Mouse (Mus musculus): ENCODE measurements around the gene Pgf. TPM values are rescaled to one million over a fixed set of nuclear protein-coding genes. Genes with fewer than 3 reads are reported as not detected.

Gene Pgf
- 3.4 and 6.9 TPM in 2 replicates for polyA plus RNA-seq (2012; rRNA removed)

GRCm38 (mm10) chr12:85177740-85178239 lies at the start of gene Pgf:
TSS of gene Pgf (minus strand) at chr12:85177790.

DNA sequence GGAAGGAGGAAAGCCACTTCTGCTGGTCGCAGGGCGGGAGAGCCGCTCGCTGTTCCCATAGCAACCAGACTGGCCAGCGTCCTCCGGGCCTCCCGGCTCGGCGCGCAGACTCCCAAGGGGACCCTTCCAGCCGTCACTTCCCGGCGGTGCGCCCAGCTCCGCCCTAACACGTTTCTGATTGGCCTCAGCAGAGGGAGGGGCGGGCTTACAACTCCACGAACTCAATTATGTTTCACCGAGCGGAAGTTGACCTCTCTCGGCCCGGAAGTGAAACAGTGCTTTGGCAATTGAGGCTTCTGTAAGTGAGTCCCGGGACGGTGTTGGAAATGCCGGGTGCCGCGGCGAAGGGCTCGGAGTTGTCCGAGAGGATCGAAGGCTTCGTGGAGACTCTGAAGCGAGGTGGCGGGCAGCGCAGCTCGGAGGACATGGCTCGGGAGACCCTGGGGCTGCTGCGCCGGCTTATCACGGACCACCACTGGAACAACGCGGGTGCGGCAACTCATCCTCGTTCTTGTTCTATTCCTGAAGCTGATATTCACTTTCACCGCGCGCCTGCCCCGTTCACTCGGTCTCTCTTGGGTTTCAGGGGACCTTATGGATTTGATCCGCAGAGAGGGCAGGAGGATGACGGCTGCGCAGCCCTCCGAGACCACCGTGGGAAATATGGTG lies 41.8 kb upstream of the Pgf start, which contains the start of gene Eif2b2:
Gene Eif2b2, plus strand, starts transcription at position 246 of the 669 bp plus-strand sequence.

GRCm38 (mm10) chr12:85151002-85151774 lies 26.4 kb downstream of the Pgf start, which contains the start of gene Rps6kl1:
TSS of gene Rps6kl1 (minus strand) at chr12:85151264.

Other genes starting within 250 kb of the Pgf start
- gene Fcf1, start 206.9 kb downstream of the Pgf start, polyA plus RNA-seq (2012; rRNA removed) = 184 and 232 TPM in 2 replicates
- gene Arel1, start 206.9 kb downstream of the Pgf start, polyA plus RNA-seq (2012; rRNA removed) = 23.6 and 33.2 TPM in 2 replicates
- gene Ylpm1, start 181.5 kb downstream of the Pgf start, polyA plus RNA-seq (2012; rRNA removed) = 58.6 and 94.2 TPM in 2 replicates
- gene Prox2, start 67.0 kb downstream of the Pgf start, polyA plus RNA-seq (2012; rRNA removed) = 1.7 and 2.0 TPM in 2 replicates
- gene Dlst, start 67.0 kb downstream of the Pgf start, polyA plus RNA-seq (2012; rRNA removed) = 161 and 182 TPM in 2 replicates
- gene Rps6kl1, start 26.5 kb downstream of the Pgf start, polyA plus RNA-seq (2012; rRNA removed) = 2.7 and 3.4 TPM in 2 replicates
- gene Eif2b2, start 41.7 kb upstream of the Pgf start, polyA plus RNA-seq (2012; rRNA removed) = 118 and 258 TPM in 2 replicates
- 8.0 and 9.5 TPM in 2 replicates for gene Mlh3, start 92.8 kb upstream of the Pgf start, polyA plus RNA-seq (2012; rRNA removed)
- gene Acyp1, start 110.6 kb upstream of the Pgf start, polyA plus RNA-seq (2012; rRNA removed) = 37.9 and 50.2 TPM in 2 replicates
- 0.49 and 0.53 TPM in 2 replicates for gene Zc2hc1c, start 110.8 kb upstream of the Pgf start, polyA plus RNA-seq (2012; rRNA removed)
- gene Nek9, start 161.6 kb upstream of the Pgf start, polyA plus RNA-seq (2012; rRNA removed) = 34.8 and 43.5 TPM in 2 replicates
- 119 and 147 TPM in 2 replicates for gene Tmed10, start 197.1 kb upstream of the Pgf start, polyA plus RNA-seq (2012; rRNA removed)